Mouse (Mus musculus) bone marrow macrophage, adult 2 months (primary cell): ENCODE results near the gene Dctpp1. TPM values are rescaled to one million over a fixed set of nuclear protein-coding genes. Genes with fewer than 3 reads are reported as not detected.
"Not testable (repeated sequence)": the region's sequence is repeated elsewhere in the genome, so short reads cannot be mapped to it uniquely, and the experiment has no call there.

ENCODE experiments used
- H3K27ac ChIP-seq: 2 replicates; pipeline ENCODE4 v1.5.1; 2012; ENCODE audit warnings: low read depth, low read length; ENCODE audit not compliant: insufficient read depth
- H3K4me1 ChIP-seq: 2 replicates; pipeline ENCODE4 v1.6.1; 2012; ENCODE audit warnings: low read length; ENCODE audit not compliant: control insufficient read depth, insufficient read depth
- H3K4me3 ChIP-seq: 2 replicates; pipeline ENCODE4 v1.5.1; 2012; ENCODE audit warnings: mild to moderate bottlenecking, low read length, moderate library complexity; ENCODE audit not compliant: insufficient read depth
- CTCF ChIP-seq: IDR thresholded peaks from 2 replicates; pipeline ENCODE4 v1.5.1; 2012; ENCODE audit warnings: low read depth, mild to moderate bottlenecking, low read length, moderate library complexity
- POLR2A ChIP-seq: IDR thresholded peaks from 2 replicates; pipeline ENCODE4 v1.6.1; 2012; ENCODE audit warnings: mild to moderate bottlenecking, low read depth, low read length, borderline replicate concordance
- polyA plus RNA-seq: library from polyadenylated mRNA; stranded (reverse); fragments of >200 nt; gene quantifications from 2 replicates; pipeline ENCODE4 v1.2.4, GENCODE M21; 2012; ENCODE audit not compliant: missing spikeins, insufficient read depth, insufficient read length

The Dctpp1 gene
- polyA plus RNA-seq, 1 experiment: 25.6 TPM

DNA sequence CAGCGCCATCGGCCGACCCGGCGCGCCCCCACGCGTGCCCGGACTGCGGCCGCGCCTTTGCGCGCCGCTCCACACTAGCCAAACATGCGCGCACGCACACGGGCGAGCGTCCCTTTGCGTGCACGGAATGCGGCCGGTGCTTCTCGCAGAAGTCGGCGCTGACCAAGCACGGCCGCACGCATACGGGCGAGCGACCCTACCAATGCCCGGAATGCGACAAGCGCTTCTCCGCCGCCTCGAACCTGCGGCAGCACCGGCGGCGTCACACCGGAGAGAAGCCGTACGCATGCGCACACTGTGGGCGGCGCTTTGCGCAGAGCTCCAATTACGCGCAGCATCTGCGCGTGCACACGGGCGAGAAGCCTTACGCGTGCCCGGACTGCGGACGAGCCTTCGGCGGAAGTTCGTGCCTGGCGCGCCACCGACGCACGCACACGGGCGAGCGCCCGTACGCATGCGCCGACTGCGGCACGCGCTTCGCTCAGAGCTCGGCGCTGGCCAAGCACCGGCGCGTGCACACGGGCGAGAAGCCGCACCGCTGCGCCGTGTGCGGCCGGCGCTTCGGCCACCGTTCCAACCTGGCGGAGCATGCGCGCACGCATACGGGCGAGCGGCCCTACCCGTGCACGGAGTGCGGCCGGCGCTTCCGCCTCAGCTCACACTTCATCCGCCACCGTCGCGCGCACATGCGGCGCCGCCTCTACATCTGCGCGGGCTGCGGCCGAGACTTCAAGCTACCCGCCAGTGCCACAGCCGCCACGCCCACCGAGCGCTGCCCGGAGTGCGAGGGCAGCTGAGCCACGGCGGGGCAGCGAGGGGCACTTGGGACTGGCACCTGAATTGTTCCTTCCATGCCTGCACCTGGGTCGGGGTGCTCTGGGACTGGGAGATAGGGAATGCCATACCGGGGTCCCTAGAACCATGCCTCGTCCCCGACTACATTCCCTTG is 6.4 kb downstream of the Dctpp1 start:
- Histone ChIP-seq H3K27ac (peak overlapping the region; percentile 59), H3K4me1 (peaks cover 16% of the 10 kb centered on the region; the same call in 1 of the 2 replicates), H3K4me3 (peak overlapping the region; percentile 68)
- TF ChIP-seq CTCF: no peak
- no peak for TF ChIP-seq POLR2A

GRCm38 (mm10) chr7:127253341-127253740 is 7.2 kb downstream of the Dctpp1 start:
- H3K27ac ChIP-seq: no peak overlapping the region
- peaks cover 12% of the 10 kb centered on the region; the same call in 1 of the 2 replicates for H3K4me1 ChIP-seq
- H3K4me3 ChIP-seq: peak overlapping the region; percentile 68
- no peak for TF ChIP-seq CTCF
- no peak for TF ChIP-seq POLR2A

- Histone ChIP-seq H3K4me3 (no peak overlapping the region), H3K4me1 (peaks cover 12% of the 10 kb centered on the region; the same call in 1 of the 2 replicates), H3K27ac (no peak overlapping the region)
- TF ChIP-seq CTCF: peak; percentile 60; the same call in 1 of the 2 replicates
- no peak for TF ChIP-seq POLR2A
Observed at GRCm38 (mm10) chr7:127252414-127252813, 8.1 kb downstream of the Dctpp1 start.

DNA sequence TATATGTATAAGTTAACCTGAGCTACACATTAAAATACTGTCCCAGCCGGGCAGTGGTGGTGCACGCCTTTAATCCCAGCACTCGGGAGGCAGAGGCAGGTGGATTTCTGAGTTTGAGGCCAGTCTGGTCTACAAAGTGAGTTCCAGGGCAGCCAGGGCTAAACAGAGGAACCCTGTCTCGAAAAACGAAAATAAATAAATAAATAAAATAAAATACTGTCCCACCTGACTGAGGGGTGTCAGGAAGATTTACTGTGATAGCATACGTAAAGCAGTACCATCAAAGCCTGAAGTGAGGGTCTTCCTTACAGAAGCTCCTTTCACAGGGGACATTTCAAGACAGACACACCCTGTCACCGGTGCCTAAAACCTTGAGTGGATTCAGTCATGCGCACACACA is 10.0 kb downstream of the Dctpp1 start:
- H3K4me3 ChIP-seq, H3K27ac ChIP-seq: not testable (repeated sequence)
- H3K4me1 ChIP-seq: peaks cover 14% of the 10 kb centered on the region

GRCm38 (mm10) chr7:127244658-127245510 is 15.6 kb downstream of the Dctpp1 start:
- Histone ChIP-seq H3K4me1 (peaks cover 11% of the 10 kb centered on the region), H3K27ac (peak overlapping the region; percentile 71), H3K4me3 (peak overlapping the region; percentile 91)
- TF ChIP-seq CTCF: no peak
- no peak; the same call in 1 of the 2 replicates for TF ChIP-seq POLR2A

DNA sequence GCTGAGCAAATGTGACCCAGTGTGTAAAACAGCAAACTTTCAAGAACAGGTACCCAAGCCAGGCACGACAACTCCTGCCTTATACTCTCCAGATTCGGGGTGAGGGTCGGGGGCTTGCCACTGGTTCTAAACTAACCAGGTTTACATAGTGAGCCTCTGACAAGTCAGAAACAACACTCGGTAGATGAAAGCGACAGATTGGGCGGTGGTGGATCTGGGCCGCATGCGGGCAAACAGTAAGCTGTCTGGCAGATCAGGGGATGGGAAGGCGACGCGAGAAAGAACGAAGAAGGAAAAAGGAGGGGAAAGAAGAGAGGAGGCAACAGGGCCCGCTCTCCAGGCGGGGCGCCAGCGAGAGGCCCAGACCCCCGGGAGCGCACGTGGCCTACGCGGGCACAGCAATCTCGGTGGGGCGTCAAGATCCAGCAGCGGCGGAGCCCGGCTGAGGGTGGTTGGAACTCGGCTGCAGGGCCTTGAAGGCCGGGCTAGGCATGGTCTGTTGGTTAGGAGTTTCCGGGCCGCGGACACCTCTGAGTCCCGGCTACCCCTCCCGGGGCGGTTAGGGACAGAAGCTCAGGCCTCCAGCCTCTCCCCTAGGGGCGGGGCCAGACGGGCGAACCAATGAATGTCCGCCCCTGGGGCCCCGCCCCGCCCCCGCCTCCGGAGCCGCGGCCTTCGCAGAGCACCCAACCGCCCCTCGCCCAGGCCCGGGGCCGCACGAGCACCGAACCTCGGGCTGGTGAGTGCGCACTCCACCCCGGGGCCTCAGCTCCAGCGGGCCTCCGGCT is 16.4 kb downstream of the Dctpp1 start, which contains the start of gene Zfp771:
Gene Zfp771 (plus strand): TSS at position 405 of the 788 bp plus-strand sequence.
- TF ChIP-seq CTCF (no peak), POLR2A (peak; percentile 19; the same call in 1 of the 2 replicates)
- Histone ChIP-seq H3K4me3 (peak within 1 kb of the TSS; percentile 91), H3K27ac (peak within 1 kb of the TSS; percentile 75), H3K4me1 (peaks cover 11% of the 10 kb centered on the region)

DNA sequence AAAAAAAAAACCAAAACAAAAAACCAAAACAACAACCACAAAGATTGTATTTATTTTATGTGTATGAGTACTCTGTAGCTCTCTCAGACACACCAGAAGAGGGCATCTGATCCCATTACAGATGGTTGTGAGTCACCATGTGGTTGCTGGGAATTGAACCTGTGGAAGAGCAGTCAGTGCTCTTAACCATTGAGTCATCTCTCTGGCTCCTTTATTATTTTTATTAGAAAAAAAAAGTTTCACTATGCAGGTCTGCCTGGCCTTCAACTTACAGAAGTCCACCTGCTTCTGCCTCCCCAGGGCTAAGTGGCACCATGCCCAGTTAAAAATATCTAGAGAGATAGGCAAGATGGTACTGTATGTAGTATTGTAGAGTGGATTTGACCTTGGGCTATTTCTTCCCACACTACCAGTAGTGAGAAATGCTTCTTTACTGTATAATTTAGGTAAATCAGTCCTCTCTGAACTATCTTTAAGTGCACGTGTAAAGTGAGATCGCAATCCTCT is 17.1 kb downstream of the Dctpp1 start:
- peak overlapping the region; percentile 91 for H3K4me3 ChIP-seq
- TF ChIP-seq POLR2A (no peak), CTCF (no peak)

GRCm38 (mm10) chr7:127234777-127235176 is 25.7 kb downstream of the Dctpp1 start:
- TF ChIP-seq POLR2A: no peak
- no peak for TF ChIP-seq CTCF
- no peak overlapping the region for H3K4me3 ChIP-seq
- H3K4me1 ChIP-seq: peaks cover 21% of the 10 kb centered on the region
- no peak overlapping the region for H3K27ac ChIP-seq

More for the DNA sequence above, 17.1 kb downstream of the Dctpp1 start:
- no peak overlapping the region; the same call in 1 of the 2 replicates for H3K27ac ChIP-seq
- H3K4me1 ChIP-seq: peaks cover 11% of the 10 kb centered on the region

- H3K4me3 ChIP-seq: peak overlapping the region; percentile 87
- H3K27ac ChIP-seq: 0 out of 2 replicates have a peak overlapping the region, but pooled peaks have one; percentile 8
- H3K4me1 ChIP-seq: peaks cover 25% of the 10 kb centered on the region
- TF ChIP-seq CTCF (no peak), POLR2A (no peak)
Observed at GRCm38 (mm10) chr7:127233765-127234164, 26.7 kb downstream of the Dctpp1 start.
